7 mouse cellular contexts compared by ENCODE assay signal in the genomic region with DNA sequence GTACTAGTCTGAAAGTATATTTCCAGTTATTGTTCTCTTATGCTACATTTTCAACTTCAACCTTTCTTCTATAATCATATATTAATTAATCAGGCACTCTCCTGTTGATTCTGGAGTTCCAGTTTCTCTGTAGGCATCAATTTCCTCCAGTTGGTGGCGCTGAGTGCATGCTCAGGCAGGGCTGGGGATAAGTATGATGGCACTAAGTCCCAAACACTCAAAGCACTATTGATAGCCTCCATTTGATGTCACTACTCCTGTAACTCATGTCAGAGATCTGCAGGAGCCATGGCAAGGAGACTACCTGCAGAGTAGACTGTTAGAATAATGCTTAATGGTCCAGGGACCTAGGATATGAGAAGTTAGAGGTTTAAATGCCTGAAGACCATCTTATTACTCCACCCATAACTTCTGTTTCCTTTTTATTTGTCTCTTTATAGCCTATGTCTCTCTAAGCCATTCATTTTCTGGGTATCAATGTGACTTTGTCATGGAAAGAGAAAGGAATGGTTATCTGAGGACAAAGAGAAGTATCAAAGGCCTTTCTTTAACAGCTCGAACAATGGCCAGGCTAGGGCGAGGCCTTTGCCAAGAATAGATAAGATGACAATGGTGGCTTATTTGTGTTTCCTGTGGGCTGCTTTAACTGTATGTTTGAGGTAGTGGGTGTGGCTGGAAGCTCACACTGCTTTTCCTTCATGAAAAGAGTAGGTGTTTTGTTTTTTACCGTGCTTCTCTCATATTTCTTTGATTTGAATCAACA.
A peak's percentile ranks its signal among the peaks of the same experiment; 100 is the strongest.
DNase-seq lines count a peak whose midpoint lies in the region; ATAC-seq lines count a peak whose summit lies in the region.

No protein-coding gene starts in this region.

- peak; percentile 18 for DNase-seq in ovary, postnatal 36 days (ENCODE audit: low spot score)
- DNase-seq in ovary, adult 18-20 months (ENCODE audit: low spot score): no peak
- DNase-seq in adrenal gland, adult 8-10 months: peak; percentile 4
- DNase-seq in liver: peak; percentile 15
- DNase-seq in spleen, postnatal 4 days (ENCODE audit: low spot score in 2 of 2): peak; percentile 57 to 72
- DNase-seq in neural tube, embryonic 10.5 days (ENCODE audit: extremely low spot score, low spot score): no peak

- peak; percentile 99 for ATAC-seq in granulocyte monocyte progenitor cell, adult 5-6 weeks (replicated peaks; ENCODE audit: poor library complexity, severe bottlenecking)

Comparison
In these comparisons a context has a peak if more than half of its experiments do, and no peak if none do; other contexts are left out.
1. DNase-seq: peak in ovary, postnatal 36 days (single experiment), adrenal gland, adult 8-10 months (single experiment), liver (single experiment) and spleen, postnatal 4 days (2 of 2); none in ovary, adult 18-20 months (single experiment) and neural tube, embryonic 10.5 days (single experiment).